ENCODE assay signal across 8 mouse cellular contexts in genomic region chr2:126875516-126875835, GRCm38 (mm10). TPM values are rescaled to one million over a fixed set of nuclear protein-coding genes. Genes with fewer than 3 reads are reported as not detected.
DNase-seq lines count a peak whose midpoint lies in the region; ATAC-seq and TF ChIP-seq lines count a peak whose summit lies in the region.

No protein-coding gene starts in this region.

- DNase-seq in retina, embryonic 14.5 days (ENCODE audit: low spot score), result peak; percentile 56
- no peak for DNase-seq in retina, postnatal 1 day
- DNase-seq in hindbrain, embryonic 10.5 days (ENCODE audit: low spot score), result peak; percentile 62
- DNase-seq in left cerebral cortex, adult 2 months (ENCODE audit: extremely low spot score in 1 of 2, low spot score in 2 of 2), result peak; percentile 26 to 33
- DNase-seq in testis, postnatal 14 days (ENCODE audit: low spot score), result peak; percentile 47

- WGBS in hindbrain, embryonic 10.5 days, result under 1% methylated on average over 18 of the region's 18 CpGs

- TF ChIP-seq CTCF in bone marrow macrophage, adult 2 months (IDR thresholded peaks at IDR 0.05; ENCODE audit: low read depth, low read length), result no peak
- no peak for TF ChIP-seq CTCF in left cerebral cortex, adult 2 months (IDR thresholded peaks at IDR 0.05)

- H3K27ac ChIP-seq in bone marrow macrophage, adult 2 months (ENCODE audit: insufficient read depth, low read depth, low read length), result peak overlapping the region; percentile 90
- peak overlapping the region; percentile 97 for H3K27ac ChIP-seq in hindbrain, embryonic 10.5 days
- peak overlapping the region; percentile 99 for H3K27ac ChIP-seq in left cerebral cortex, adult 2 months

- no peaks in the 10 kb centered on the region for H3K27me3 ChIP-seq in hindbrain, embryonic 10.5 days (ENCODE audit: insufficient read depth, poor library complexity, severe bottlenecking)

- ATAC-seq in erythroid progenitor cell, adult 5-6 weeks (replicated peaks; ENCODE audit: low FRiP score, poor library complexity, severe bottlenecking), result 0 out of 2 replicates have a peak, but pooled peaks have one; percentile 32
- peak; percentile 56 for ATAC-seq in megakaryocyte-erythroid progenitor cell, adult 5-6 weeks (replicated peaks; ENCODE audit: low FRiP score, low TSS enrichment, poor library complexity, severe bottlenecking)

- no peaks in the 10 kb centered on the region for H3K36me3 ChIP-seq in hindbrain, embryonic 10.5 days

- H3K9me3 ChIP-seq in hindbrain, embryonic 10.5 days, result no peaks in the 10 kb centered on the region

- intact Hi-C loops in left cerebral cortex, adult 2 months (cut with DNase I), result loop anchor here (1.0 kb wide), 1 partner anchor 58 kb away; the partner anchor contains the start of gene Sppl2a

- H3K4me3 ChIP-seq in bone marrow macrophage, adult 2 months (ENCODE audit: insufficient read depth, low read length), result peak overlapping the region; percentile 68
- peak overlapping the region; percentile 95 for H3K4me3 ChIP-seq in hindbrain, embryonic 10.5 days
- H3K4me3 ChIP-seq in left cerebral cortex, adult 2 months, result peak overlapping the region; percentile 89

- no peak for TF ChIP-seq POLR2A in bone marrow macrophage, adult 2 months (IDR thresholded peaks at IDR 0.05; ENCODE audit: borderline replicate concordance, low read depth, low read length)

- peaks cover 5% of the 10 kb centered on the region; the same call in 1 of the 2 replicates for H3K4me1 ChIP-seq in bone marrow macrophage, adult 2 months (ENCODE audit: control insufficient read depth, insufficient read depth, low read length)
- peaks cover 21% of the 10 kb centered on the region for H3K4me1 ChIP-seq in hindbrain, embryonic 10.5 days (replicated peaks)

RNA-seq across cellular contexts. Expression of gene Trpm7, which starts 0.6 kb away (rescaled TPM):
- polyA plus RNA-seq in bone marrow macrophage, adult 2 months (2012; ENCODE audit: insufficient read depth, insufficient read length, missing spikeins), result 53.2 and 55.1 TPM in 2 replicates
- total RNA-seq in erythroid progenitor cell, adult 5-6 weeks (2015; ENCODE audit: low replicate concordance), result 72.9 and 85.1 TPM in 2 replicates
- 76.2 and 92.4 TPM in 2 replicates for total RNA-seq in erythroid progenitor cell, adult 5-6 weeks (2017; ENCODE audit: low replicate concordance)
- polyA plus RNA-seq in hindbrain, embryonic 10.5 days (2016; fragmentation: Nextera tagmentation; extraction: Ambion mirVana), result 28.5 and 40.3 TPM in 2 replicates
- total RNA-seq in left cerebral cortex, adult 2 months (2021), result 10 to 100 TPM; 35.4 to 40.2 TPM
- total RNA-seq in megakaryocyte-erythroid progenitor cell, adult 5-6 weeks (2014; fragmentation: Nextera tagmentation), result 72.4 and 74.8 TPM in 2 replicates
- total RNA-seq in megakaryocyte-erythroid progenitor cell, adult 5-6 weeks (2017), result 69.3 and 121 TPM in 2 replicates

RNA-seq across cellular contexts. Expression of gene Sppl2a, which starts 57.6 kb away (rescaled TPM):
- polyA plus RNA-seq in bone marrow macrophage, adult 2 months (2012; ENCODE audit: insufficient read depth, insufficient read length, missing spikeins), result 104 and 127 TPM in 2 replicates
- total RNA-seq in erythroid progenitor cell, adult 5-6 weeks (2015; ENCODE audit: low replicate concordance), result 22.3 and 36.9 TPM in 2 replicates
- 26.3 and 26.4 TPM in 2 replicates for total RNA-seq in erythroid progenitor cell, adult 5-6 weeks (2017; ENCODE audit: low replicate concordance)
- polyA plus RNA-seq in hindbrain, embryonic 10.5 days (2016; fragmentation: Nextera tagmentation; extraction: Ambion mirVana), result 29.3 and 30.9 TPM in 2 replicates
- 10 to 100 TPM; 24.9 to 26.1 TPM for total RNA-seq in left cerebral cortex, adult 2 months (2021)
- total RNA-seq in megakaryocyte-erythroid progenitor cell, adult 5-6 weeks (2014; fragmentation: Nextera tagmentation), result 40.2 and 44.1 TPM in 2 replicates
- total RNA-seq in megakaryocyte-erythroid progenitor cell, adult 5-6 weeks (2017), result 36.9 and 41.0 TPM in 2 replicates
